Mouse (Mus musculus): ENCODE measurements around the gene Fgf6. TPM values are rescaled to one million over a fixed set of nuclear protein-coding genes. Genes with fewer than 3 reads are reported as not detected.
A peak's percentile ranks its signal among the peaks of the same experiment; 100 is the strongest.

Fgf6 gene
- polyA plus RNA-seq, 1 experiment from 2014 or later, result 0.08 TPM

GRCm38 (mm10) chr6:127056990-127057588, 41.7 kb downstream of the Fgf6 start:
- WGBS, result 86% methylated on average over 12 of the region's 12 CpGs
- Histone ChIP-seq H3K4me3 (ENCODE audit: low read depth, low read length) (no peak overlapping the region), H3K9me3 (ENCODE audit: control insufficient read depth, low read length) (no peaks in the 10 kb centered on the region), H3K27me3 (ENCODE audit: control insufficient read depth, insufficient read depth, low read length) (no peaks in the 10 kb centered on the region), H3K4me1 (ENCODE audit: control insufficient read depth, insufficient read depth, low read length) (no peaks in the 10 kb centered on the region), H3K36me3 (ENCODE audit: control insufficient read depth, insufficient read depth, low read length) (no peaks in the 10 kb centered on the region), H3K27ac (replicated peaks; ENCODE audit: low read depth, low read length) (no peak overlapping the region), H3K9ac (ENCODE audit: low read length) (no peak overlapping the region), H3K4me2 (ENCODE audit: low read depth, severe bottlenecking) (no peak overlapping the region)
- ATAC-seq (ENCODE audit: insufficient number of reproducible peaks, low FRiP score, low TSS enrichment, low read depth) (no peak), DNase-seq (ENCODE audit: low spot score) (no peak)

GRCm38 (mm10) chr6:127059975-127060374, 44.6 kb downstream of the Fgf6 start:
- Histone ChIP-seq H3K9me3 (ENCODE audit: control insufficient read depth, low read length) (no peaks in the 10 kb centered on the region), H3K9ac (ENCODE audit: low read length) (no peak overlapping the region), H3K27ac (replicated peaks; ENCODE audit: low read depth, low read length) (no peak overlapping the region), H3K4me2 (ENCODE audit: low read depth, severe bottlenecking) (no peak overlapping the region), H3K36me3 (ENCODE audit: control insufficient read depth, insufficient read depth, low read length) (no peaks in the 10 kb centered on the region), H3K4me1 (ENCODE audit: control insufficient read depth, insufficient read depth, low read length) (peaks cover 3% of the 10 kb centered on the region; the same call in 1 of the 2 replicates), H3K4me3 (ENCODE audit: low read depth, low read length) (no peak overlapping the region), H3K27me3 (ENCODE audit: control insufficient read depth, insufficient read depth, low read length) (no peaks in the 10 kb centered on the region)
- DNase-seq (ENCODE audit: low spot score) (no peak), ATAC-seq (ENCODE audit: insufficient number of reproducible peaks, low FRiP score, low TSS enrichment, low read depth) (no peak)
- 84% methylated on average over 4 of the region's 4 CpGs for WGBS

- DNase-seq (ENCODE audit: low spot score) (no peak), ATAC-seq (ENCODE audit: insufficient number of reproducible peaks, low FRiP score, low TSS enrichment, low read depth) (no peak)
- H3K4me2 ChIP-seq (ENCODE audit: low read depth, severe bottlenecking), result no peak overlapping the region
- no peaks in the 10 kb centered on the region for H3K36me3 ChIP-seq (ENCODE audit: control insufficient read depth, insufficient read depth, low read length)
- no peak overlapping the region for H3K4me3 ChIP-seq (ENCODE audit: low read depth, low read length)
- H3K4me1 ChIP-seq (ENCODE audit: control insufficient read depth, insufficient read depth, low read length), result peaks cover 3% of the 10 kb centered on the region; the same call in 1 of the 2 replicates
- H3K27me3 ChIP-seq (ENCODE audit: control insufficient read depth, insufficient read depth, low read length), result no peaks in the 10 kb centered on the region
- no peak overlapping the region for H3K27ac ChIP-seq (replicated peaks; ENCODE audit: low read depth, low read length)
- WGBS, result 75% methylated on average over 3 of the region's 3 CpGs
- H3K9me3 ChIP-seq (ENCODE audit: control insufficient read depth, low read length), result no peaks in the 10 kb centered on the region
- no peak overlapping the region for H3K9ac ChIP-seq (ENCODE audit: low read length)
Measured at GRCm38 (mm10) chr6:127063915-127064314, 48.5 kb downstream of the Fgf6 start.

GRCm38 (mm10) chr6:127064815-127065214, 49.4 kb downstream of the Fgf6 start:
- WGBS, result 8% methylated on average over 14 of the region's 14 CpGs
- no peak overlapping the region for H3K27ac ChIP-seq (replicated peaks; ENCODE audit: low read depth, low read length)
- H3K9me3 ChIP-seq (ENCODE audit: control insufficient read depth, low read length), result no peaks in the 10 kb centered on the region

GRCm38 (mm10) chr6:127072817-127073216, 57.4 kb downstream of the Fgf6 start, which contains the start of gene Fgf23:
Fgf23 (plus strand) TSS chr6:127072902.
- DNase-seq (ENCODE audit: low spot score), result peak; percentile 70
- Histone ChIP-seq H3K4me1 (ENCODE audit: control insufficient read depth, insufficient read depth, low read length) (no peaks in the 10 kb centered on the region), H3K4me2 (ENCODE audit: low read depth, severe bottlenecking) (no peak within 1 kb of the TSS), H3K27me3 (ENCODE audit: control insufficient read depth, insufficient read depth, low read length) (no peaks in the 10 kb centered on the region), H3K9me3 (ENCODE audit: control insufficient read depth, low read length) (no peaks in the 10 kb centered on the region), H3K4me3 (ENCODE audit: low read depth, low read length) (no peak within 1 kb of the TSS), H3K27ac (replicated peaks; ENCODE audit: low read depth, low read length) (no peak within 1 kb of the TSS), H3K36me3 (ENCODE audit: control insufficient read depth, insufficient read depth, low read length) (no peaks in the 10 kb centered on the region), H3K9ac (ENCODE audit: low read length) (no peak within 1 kb of the TSS)
- ATAC-seq (ENCODE audit: insufficient number of reproducible peaks, low FRiP score, low TSS enrichment, low read depth), result peak; percentile 95
- 6% methylated on average over 5 of the region's 5 CpGs for WGBS

More at GRCm38 (mm10) chr6:127064815-127065214, 49.4 kb downstream of the Fgf6 start:
- ATAC-seq (ENCODE audit: insufficient number of reproducible peaks, low FRiP score, low TSS enrichment, low read depth) (no peak), DNase-seq (ENCODE audit: low spot score) (peak; percentile 39)
- H3K4me2 ChIP-seq (ENCODE audit: low read depth, severe bottlenecking), result peak overlapping the region; percentile 26; the same call in 1 of the 2 replicates
- 0 out of 2 replicates have a peak overlapping the region, but pooled peaks have one; percentile 30 for H3K9ac ChIP-seq (ENCODE audit: low read length)
- no peaks in the 10 kb centered on the region for H3K27me3 ChIP-seq (ENCODE audit: control insufficient read depth, insufficient read depth, low read length)
- no peak overlapping the region for H3K4me3 ChIP-seq (ENCODE audit: low read depth, low read length)
- H3K4me1 ChIP-seq (ENCODE audit: control insufficient read depth, insufficient read depth, low read length), result peaks cover 3% of the 10 kb centered on the region; the same call in 1 of the 2 replicates
- no peaks in the 10 kb centered on the region for H3K36me3 ChIP-seq (ENCODE audit: control insufficient read depth, insufficient read depth, low read length)

Other genes starting within 250 kb of the Fgf6 start
- gene Ndufa9, start 166.4 kb upstream of the Fgf6 start, polyA plus RNA-seq (2014; fragmentation: Nextera tagmentation; extraction: Ambion mirVana), result 190 and 192 TPM in 2 replicates
- gene Akap3, start 162.5 kb upstream of the Fgf6 start, polyA plus RNA-seq (2014; fragmentation: Nextera tagmentation; extraction: Ambion mirVana), result not detected in 2 replicates
- gene Dyrk4, start 93.7 kb upstream of the Fgf6 start, polyA plus RNA-seq (2014; fragmentation: Nextera tagmentation; extraction: Ambion mirVana), result not detected in 2 replicates
- 90.7 and 92.9 TPM in 2 replicates for gene Rad51ap1, start 76.0 kb upstream of the Fgf6 start, polyA plus RNA-seq (2014; fragmentation: Nextera tagmentation; extraction: Ambion mirVana)
- 17.0 and 17.2 TPM in 2 replicates for gene D6Wsu163e, start 75.6 kb upstream of the Fgf6 start, polyA plus RNA-seq (2014; fragmentation: Nextera tagmentation; extraction: Ambion mirVana)
- not detected in 2 replicates for gene Fgf23, start 57.3 kb downstream of the Fgf6 start, polyA plus RNA-seq (2014; fragmentation: Nextera tagmentation; extraction: Ambion mirVana)
- 4.3 and 4.5 TPM in 2 replicates for gene Tigar, start 94.0 kb downstream of the Fgf6 start, polyA plus RNA-seq (2014; fragmentation: Nextera tagmentation; extraction: Ambion mirVana)
- gene Ccnd2, start 136.6 kb downstream of the Fgf6 start, polyA plus RNA-seq (2014; fragmentation: Nextera tagmentation; extraction: Ambion mirVana), result 1,093 and 1,097 TPM in 2 replicates

All from limb, embryonic 11.5 days (tissue).